Comparison of ENCODE assay signal across 15 mouse cellular contexts in the genomic region with DNA sequence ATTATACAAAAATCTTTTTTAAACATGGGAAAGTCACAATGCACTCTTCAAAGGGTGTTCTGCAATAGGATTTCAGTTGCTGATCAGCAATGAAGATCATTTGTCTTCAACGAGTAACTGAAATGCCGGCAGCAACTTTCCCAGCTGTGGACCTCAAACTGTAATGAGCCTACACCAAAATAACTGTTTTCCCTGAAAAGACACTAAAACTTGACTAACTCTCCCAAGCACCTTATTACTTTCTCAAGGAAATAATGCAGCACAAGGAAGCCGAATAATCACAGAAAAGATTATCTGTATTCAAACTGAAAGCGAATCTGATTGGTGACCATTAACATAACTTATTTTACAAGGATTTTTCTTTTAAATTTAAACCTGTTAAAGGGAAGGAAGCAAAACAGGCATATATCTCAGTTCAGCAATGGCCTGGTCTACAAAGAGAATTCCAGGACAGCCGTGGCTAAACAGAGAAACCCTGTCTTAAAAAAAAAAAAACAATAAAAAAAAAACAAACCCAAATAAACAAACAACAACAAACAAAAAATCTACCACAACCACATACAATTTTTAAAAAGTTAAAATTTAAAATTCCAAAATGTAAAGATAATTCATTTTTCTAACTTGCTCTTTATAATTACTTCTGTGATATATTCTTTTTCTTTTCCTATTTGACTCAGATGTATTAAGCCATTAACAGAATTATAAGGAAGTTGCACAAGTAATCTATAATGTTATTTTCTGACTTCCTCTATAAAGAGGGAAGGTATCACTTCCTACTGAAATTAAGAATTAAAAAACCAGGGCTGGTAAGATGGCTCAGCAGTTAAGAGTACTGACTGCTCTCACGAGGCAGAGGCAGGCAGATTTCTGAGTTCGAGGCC. TPM values are rescaled to one million over a fixed set of nuclear protein-coding genes. Genes with fewer than 3 reads are reported as not detected.
A peak's percentile ranks its signal among the peaks of the same experiment; 100 is the strongest.
DNase-seq lines count a peak whose midpoint lies in the region; ATAC-seq and TF ChIP-seq lines count a peak whose summit lies in the region.
"Had no signal": no experiment of that assay in that cellular context is flagged by ENCODE, and none has a peak within 500 bp of the region (broad histone marks: within the 10 kb centered on the region; RNA-seq: fewer than 3 reads in every experiment).

No protein-coding gene starts in this region.

- H3K9me3 ChIP-seq in heart, embryonic 11.5 days (replicated peaks; ENCODE audit: control insufficient read depth, low read length) = no peaks in the 10 kb centered on the region
- H3K9me3 ChIP-seq in MEL (replicated peaks; ENCODE audit: insufficient read depth, low read length) = no peaks in the 10 kb centered on the region
- H3K9me3 ChIP-seq in liver, embryonic 14.5 days (ENCODE audit: control insufficient read depth, low read length) = no peaks in the 10 kb centered on the region
- H3K9me3 ChIP-seq: hindbrain, embryonic 13.5 days; midbrain, embryonic 15.5 days had no signal

- DNase-seq in heart, adult 18-20 months = no peak
- DNase-seq in MEL (ENCODE audit: low read depth, low spot score) = peak; percentile 76
- DNase-seq in liver, embryonic 14.5 days (ENCODE audit: low read depth in 3 of 3, low spot score in 3 of 3) = no peak
- DNase-seq in right cerebral cortex, postnatal 4 days = no peak
- no peak for DNase-seq in thymus, postnatal 0 days (ENCODE audit: low spot score)
- DNase-seq: B cell, adult 2 months; cerebellum, postnatal 10 days; lung, postnatal 36 days had no signal

- H3K4me3 ChIP-seq in heart, embryonic 11.5 days (ENCODE audit: low read depth, low read length) = no peak overlapping the region
- peak overlapping the region; percentile 35 to 53 for H3K4me3 ChIP-seq in MEL (ENCODE audit: control insufficient read depth in 1 of 2, insufficient read depth in 1 of 2, low read depth in 2 of 2, low read length in 2 of 2)
- H3K4me3 ChIP-seq in liver, embryonic 14.5 days (ENCODE audit: insufficient read depth in 1 of 2, low read depth in 2 of 2, low read length in 2 of 2) = peak overlapping the region in 1 of 2 experiments; percentile 26; a peak in 2 of 4 replicates
- H3K4me3 ChIP-seq: hindbrain, embryonic 13.5 days; midbrain, embryonic 15.5 days had no signal

- ATAC-seq in heart, embryonic 11.5 days (replicated peaks; ENCODE audit: insufficient number of reproducible peaks, low FRiP score, low TSS enrichment) = no peak
- no peak for ATAC-seq in liver, embryonic 14.5 days (ENCODE audit: insufficient read depth)
- peak; percentile 80 for ATAC-seq in monocyte, adult 5-6 weeks (replicated peaks; ENCODE audit: insufficient number of reproducible peaks, low FRiP score, low TSS enrichment, poor library complexity, severe bottlenecking)
- ATAC-seq: forebrain, embryonic 16.5 days; intestine, postnatal 0 days; midbrain, embryonic 15.5 days had no signal

- no peak for TF ChIP-seq RAD21 in MEL (IDR thresholded peaks at IDR 0.05; ENCODE audit: low read depth, low read length)

- no peaks in the 10 kb centered on the region for H3K27me3 ChIP-seq in heart, embryonic 11.5 days (ENCODE audit: control insufficient read depth, insufficient read depth, low read length)
- no peaks in the 10 kb centered on the region for H3K27me3 ChIP-seq in MEL (ENCODE audit: control insufficient read depth in 1 of 2, insufficient read depth in 2 of 2, low read length in 2 of 2)
- H3K27me3 ChIP-seq in liver, embryonic 14.5 days (ENCODE audit: control insufficient read depth, insufficient read depth, low read length) = no peaks in the 10 kb centered on the region
- H3K27me3 ChIP-seq: hindbrain, embryonic 13.5 days; midbrain, embryonic 15.5 days had no signal

- 64% methylated on average over 7 of the region's 7 CpGs for WGBS in heart, embryonic 11.5 days (ENCODE audit: insufficient replicate concordance)
- WGBS in liver, embryonic 14.5 days (ENCODE audit: insufficient replicate concordance) = 20% methylated on average over 7 of the region's 7 CpGs

- peak; percentile 78 to 85; a peak in 3 of 4 replicates for TF ChIP-seq EP300 in MEL (IDR thresholded peaks at IDR 0.05; ENCODE audit: low read depth in 1 of 2, low read length in 2 of 2)
- no peak for TF ChIP-seq EP300 in liver, embryonic 14.5 days (IDR thresholded peaks at IDR 0.05; ENCODE audit: low read depth)

- H3K36me3 ChIP-seq in heart, embryonic 11.5 days (ENCODE audit: control insufficient read depth, insufficient read depth, low read length) = no peaks in the 10 kb centered on the region
- peaks cover 3 to 25% of the 10 kb centered on the region in 2 experiments for H3K36me3 ChIP-seq in MEL (ENCODE audit: control insufficient read depth in 1 of 2, insufficient read depth in 2 of 2, low read length in 2 of 2)
- H3K36me3 ChIP-seq in liver, embryonic 14.5 days (replicated peaks; ENCODE audit: control insufficient read depth, insufficient read depth, low read depth) = peaks cover 6% of the 10 kb centered on the region
- H3K36me3 ChIP-seq: hindbrain, embryonic 13.5 days; midbrain, embryonic 15.5 days had no signal

- peak overlapping the region; percentile 63; the same call in 1 of the 2 replicates for H3K27ac ChIP-seq in heart, embryonic 11.5 days (ENCODE audit: low read depth, low read length)
- H3K27ac ChIP-seq in MEL (ENCODE audit: control insufficient read depth, low read depth, low read length) = peak overlapping the region; percentile 93
- peak overlapping the region; percentile 96 for H3K27ac ChIP-seq in liver, embryonic 14.5 days
- H3K27ac ChIP-seq: hindbrain, embryonic 13.5 days; kidney, postnatal 0 days; midbrain, embryonic 15.5 days had no signal

- H3K79me2 ChIP-seq in MEL (ENCODE audit: control insufficient read depth, insufficient read depth, low read length, poor library complexity) = peaks cover 17% of the 10 kb centered on the region

- peaks cover 3% of the 10 kb centered on the region; the same call in 1 of the 2 replicates for H3K4me1 ChIP-seq in heart, embryonic 11.5 days (ENCODE audit: control insufficient read depth, insufficient read depth, low read length)
- peaks cover 13 to 17% of the 10 kb centered on the region in 2 experiments for H3K4me1 ChIP-seq in MEL (ENCODE audit: control insufficient read depth in 1 of 2, insufficient read depth in 2 of 2, low read length in 2 of 2)
- peaks cover 61 to 68% of the 10 kb centered on the region in 2 experiments for H3K4me1 ChIP-seq in liver, embryonic 14.5 days (replicated peaks; ENCODE audit: control insufficient read depth in 2 of 2, insufficient read depth in 2 of 2, low read length in 1 of 2)

- H3K4me2 ChIP-seq in heart, embryonic 11.5 days = peak overlapping the region; percentile 22; the same call in 1 of the 2 replicates
- H3K4me2 ChIP-seq in liver, embryonic 14.5 days (ENCODE audit: low read depth) = peak overlapping the region; percentile 70
- H3K4me2 ChIP-seq: hindbrain, embryonic 13.5 days; midbrain, embryonic 15.5 days had no signal

- H3K9ac ChIP-seq in heart, embryonic 11.5 days (ENCODE audit: low read depth, low read length) = no peak overlapping the region
- H3K9ac ChIP-seq in MEL (ENCODE audit: control insufficient read depth, low read depth, low read length, poor library complexity, severe bottlenecking) = peak overlapping the region; percentile 52
- H3K9ac ChIP-seq in liver, embryonic 14.5 days (replicated peaks) = peak overlapping the region; percentile 69
- H3K9ac ChIP-seq: hindbrain, embryonic 13.5 days; midbrain, embryonic 15.5 days had no signal

- TF ChIP-seq POLR2A in MEL (IDR thresholded peaks at IDR 0.05; ENCODE audit: control insufficient read depth in 1 of 2, insufficient read depth in 1 of 2, low read depth in 1 of 2, low read length in 2 of 2, poor library complexity in 1 of 2) = no peak

- TF ChIP-seq CTCF in MEL (IDR thresholded peaks at IDR 0.05 in 2 of 3, conservative IDR thresholded peaks at IDR 0.05 in 1 of 3; ENCODE audit: control insufficient read depth in 1 of 3, insufficient read depth in 1 of 3, low read depth in 2 of 3, low read length in 3 of 3, poor library complexity in 1 of 3, severe bottlenecking in 1 of 3) = no peak
- TF ChIP-seq CTCF in liver, embryonic 14.5 days (IDR thresholded peaks at IDR 0.05; ENCODE audit: low read depth) = no peak

TF ChIP-seq in MEL, 35 proteins besides CTCF, POLR2A, EP300 and RAD21 (continues in another document):
- TF ChIP-seq TCF12 (IDR thresholded peaks at IDR 0.05; ENCODE audit: low read depth, low read length) = 0 out of 2 replicates have a peak, but pooled peaks have one; percentile 38
- no peak for TF ChIP-seq MAZ (IDR thresholded peaks at IDR 0.05; ENCODE audit: low read depth, low read length)
- peak; percentile 68 for TF ChIP-seq SIN3A (IDR thresholded peaks at IDR 0.05; ENCODE audit: low read length)
- TF ChIP-seq SMC3 (IDR thresholded peaks at IDR 0.05; ENCODE audit: low read depth, low read length) = no peak
- no peak for TF ChIP-seq E2F4 (IDR thresholded peaks at IDR 0.05; ENCODE audit: borderline replicate concordance, low read depth, low read length)
- peak; percentile 53; the same call in 1 of the 2 replicates for TF ChIP-seq ETS1 (IDR thresholded peaks at IDR 0.05; ENCODE audit: low read depth, low read length)
- peak; percentile 57; the same call in 1 of the 2 replicates for TF ChIP-seq ELF1 (IDR thresholded peaks at IDR 0.05; ENCODE audit: low read depth, low read length)
- no peak for TF ChIP-seq ZC3H11A (IDR thresholded peaks at IDR 0.05; ENCODE audit: low read depth, low read length)
- no peak for TF ChIP-seq POLR2AphosphoS5 (IDR thresholded peaks at IDR 0.05; ENCODE audit: borderline replicate concordance, low read depth, low read length)
- no peak for TF ChIP-seq ZNF384 (IDR thresholded peaks at IDR 0.05; ENCODE audit: low read depth, low read length)
- TF ChIP-seq RCOR1 (IDR thresholded peaks at IDR 0.05; ENCODE audit: low read depth, low read length) = peak; percentile 70
- TF ChIP-seq TBP (IDR thresholded peaks at IDR 0.05; ENCODE audit: low read depth, low read length) = peak; percentile 95
- TF ChIP-seq MEF2A (IDR thresholded peaks at IDR 0.05; ENCODE audit: extremely low read depth, insufficient replicate concordance, low read depth, low read length, poor library complexity, severe bottlenecking) = no peak
- no peak for TF ChIP-seq NRF1 (IDR thresholded peaks at IDR 0.05; ENCODE audit: insufficient read depth, low read depth, low read length, poor library complexity, severe bottlenecking)
- TF ChIP-seq GATA1 (IDR thresholded peaks at IDR 0.05; ENCODE audit: low read depth, low read length) = peak; percentile 64

RNA-seq across cellular contexts. Expression of a gene that starts 50.7 kb away (rescaled TPM):
- 21.4 and 24.4 TPM in 2 replicates for polyA plus RNA-seq in heart, embryonic 11.5 days (2014; fragmentation: Nextera tagmentation; extraction: Ambion mirVana)
- 10 to 100 TPM; 47.4 to 49.0 TPM for total RNA-seq in heart, adult 18-20 months (2021)
- total RNA-seq in MEL (2012; rRNA removed) = 31.9 and 36.5 TPM in 2 replicates
- 10 to 100 TPM in 1 of 2 experiments, not detected in 1; 29.1 TPM for polyA plus RNA-seq in MEL (2012; ENCODE audit: insufficient read depth in 1 of 2, insufficient read length in 2 of 2, low read depth in 1 of 2, low replicate concordance in 2 of 2, missing spikeins in 1 of 2)
- 18.0 and 20.3 TPM in 2 replicates for polyA plus RNA-seq in liver, embryonic 14.5 days (2012; rRNA removed)
- 24.3 and 27.2 TPM in 2 replicates for polyA plus RNA-seq in liver, embryonic 14.5 days (2014; fragmentation: Nextera tagmentation; extraction: Ambion mirVana)
- total RNA-seq in monocyte, adult 5-6 weeks (2017) = 89.9 to 98.0 TPM (median 96.8 TPM) in 3 replicates
- polyA plus RNA-seq in thymus, postnatal 0 days (2015; fragmentation: Nextera tagmentation; extraction: Ambion mirVana) = 23.4 and 23.6 TPM in 2 replicates
